ENCODE assay signal across 25 mouse cellular contexts in the genomic region with DNA sequence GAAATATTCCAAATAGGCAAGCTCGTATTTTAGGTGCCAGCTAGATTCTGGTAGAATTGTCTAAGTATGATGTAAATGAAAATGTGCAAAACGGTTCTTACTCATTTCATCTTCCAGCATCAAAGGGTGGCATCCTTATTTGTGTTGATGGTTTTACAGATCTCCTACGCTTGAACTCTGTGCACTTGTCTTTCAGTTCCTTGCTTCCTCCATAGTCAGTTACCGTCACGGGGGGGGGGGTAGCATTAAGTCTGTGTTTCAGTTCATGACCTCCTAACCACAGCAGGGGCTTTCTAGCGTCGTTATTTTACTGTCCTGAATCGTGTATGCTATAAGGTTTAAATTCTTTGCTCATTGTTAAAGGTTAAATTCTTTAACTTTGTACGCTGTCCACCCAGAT. TPM values are rescaled to one million over a fixed set of nuclear protein-coding genes. Genes with fewer than 3 reads are reported as not detected.
DNase-seq lines count a peak whose midpoint lies in the region; ATAC-seq lines count a peak whose summit lies in the region.
"Had no signal": no experiment of that assay in that cellular context is flagged by ENCODE, and none has a peak within 500 bp of the region (broad histone marks: within the 10 kb centered on the region; RNA-seq: fewer than 3 reads in every experiment).

No protein-coding gene starts in this region.

- WGBS in embryonic facial prominence, embryonic 10.5 days: 84% methylated on average over 9 of the region's 9 CpGs
- WGBS in forebrain, embryonic 14.5 days: 71% methylated on average over 9 of the region's 9 CpGs

- no peak overlapping the region for H3K9ac ChIP-seq in forebrain, embryonic 14.5 days (ENCODE audit: low read length)
- H3K9ac ChIP-seq: embryonic facial prominence, embryonic 13.5 days; forebrain, embryonic 13.5 days; forebrain, postnatal 0 days; heart, embryonic 12.5 days; heart, embryonic 15.5 days; hindbrain, embryonic 12.5 days; hindbrain, embryonic 15.5 days had no signal

- peaks cover 10% of the 10 kb centered on the region for H3K4me1 ChIP-seq in embryonic facial prominence, embryonic 10.5 days
- peaks cover 7% of the 10 kb centered on the region; the same call in 1 of the 2 replicates for H3K4me1 ChIP-seq in forebrain, embryonic 14.5 days (ENCODE audit: control insufficient read depth, insufficient read depth, low read length)

- peak; percentile 67 for DNase-seq in induced T-regulatory cell, adult 2 months (ENCODE audit: low read depth)
- no peak for DNase-seq in embryonic facial prominence, embryonic 10.5 days (ENCODE audit: low spot score)
- no peak for DNase-seq in forebrain, embryonic 14.5 days (ENCODE audit: low spot score)
- DNase-seq: adrenal gland, postnatal 10 days; adrenal gland, postnatal 36 days; cerebellum, adult 18-20 months; cerebellum, adult 9-10 months; cerebellum, postnatal 14 days; forebrain, postnatal 0 days; gastrocnemius, adult 2 months; gastrocnemius, postnatal 14 days; heart, adult 11 months; heart, postnatal 10 days; kidney, adult 18-20 months had no signal

- no peaks in the 10 kb centered on the region for H3K9me3 ChIP-seq in embryonic facial prominence, embryonic 10.5 days
- no peaks in the 10 kb centered on the region for H3K9me3 ChIP-seq in forebrain, embryonic 14.5 days (replicated peaks; ENCODE audit: control insufficient read depth, low read length)
- H3K9me3 ChIP-seq: embryonic facial prominence, embryonic 13.5 days; forebrain, embryonic 13.5 days; heart, embryonic 12.5 days; heart, embryonic 15.5 days; hindbrain, embryonic 12.5 days; hindbrain, embryonic 15.5 days had no signal

- H3K27me3 ChIP-seq in embryonic facial prominence, embryonic 10.5 days (replicated peaks; ENCODE audit: low read depth, poor library complexity, severe bottlenecking): no peaks in the 10 kb centered on the region
- H3K27me3 ChIP-seq in forebrain, embryonic 14.5 days (replicated peaks; ENCODE audit: control insufficient read depth, insufficient read depth, low read length): no peaks in the 10 kb centered on the region
- H3K27me3 ChIP-seq: embryonic facial prominence, embryonic 13.5 days; forebrain, embryonic 13.5 days; heart, embryonic 12.5 days; heart, embryonic 15.5 days; hindbrain, embryonic 12.5 days; hindbrain, embryonic 15.5 days had no signal

- H3K4me2 ChIP-seq in forebrain, embryonic 14.5 days (ENCODE audit: low read length): no peak overlapping the region
- H3K4me2 ChIP-seq: embryonic facial prominence, embryonic 13.5 days; forebrain, embryonic 13.5 days; heart, embryonic 12.5 days; heart, embryonic 15.5 days; hindbrain, embryonic 12.5 days; hindbrain, embryonic 15.5 days had no signal

- ATAC-seq in CD4-positive, CD25-positive, alpha-beta regulatory T cell, adult 4 months: peak; percentile 79
- 0 out of 2 replicates have a peak, but pooled peaks have one; percentile 9 for ATAC-seq in neutrophil, adult 5-6 weeks (ENCODE audit: extremely low read depth, insufficient number of reproducible peaks, low FRiP score, poor library complexity, severe bottlenecking)
- no peak for ATAC-seq in megakaryocyte-erythroid progenitor cell, adult 5-6 weeks (replicated peaks; ENCODE audit: low FRiP score, low TSS enrichment, poor library complexity, severe bottlenecking)
- no peak for ATAC-seq in forebrain, embryonic 14.5 days
- ATAC-seq: forebrain, embryonic 13.5 days; forebrain, postnatal 0 days; intestine, embryonic 16.5 days had no signal

- H3K27ac ChIP-seq in embryonic facial prominence, embryonic 10.5 days (replicated peaks): no peak overlapping the region
- H3K27ac ChIP-seq in forebrain, embryonic 14.5 days (ENCODE audit: low read depth, low read length): no peak overlapping the region
- H3K27ac ChIP-seq: embryonic facial prominence, embryonic 13.5 days; forebrain, embryonic 13.5 days; gastrocnemius, adult 2 months; heart, embryonic 15.5 days; hindbrain, embryonic 12.5 days; hindbrain, embryonic 15.5 days had no signal

- H3K4me3 ChIP-seq in embryonic facial prominence, embryonic 10.5 days: no peak overlapping the region
- H3K4me3 ChIP-seq in forebrain, embryonic 14.5 days (ENCODE audit: low read depth, low read length): no peak overlapping the region
- H3K4me3 ChIP-seq: embryonic facial prominence, embryonic 13.5 days; erythroblast, embryonic 14.5 days; forebrain, embryonic 13.5 days; gastrocnemius, adult 2 months; heart, embryonic 12.5 days; heart, embryonic 15.5 days; hindbrain, embryonic 12.5 days; hindbrain, embryonic 15.5 days had no signal

- peaks cover 8% of the 10 kb centered on the region for H3K36me3 ChIP-seq in embryonic facial prominence, embryonic 10.5 days (replicated peaks)
- H3K36me3 ChIP-seq in forebrain, embryonic 14.5 days (ENCODE audit: control insufficient read depth, insufficient read depth, low read length): peaks cover 11% of the 10 kb centered on the region; the same call in 1 of the 2 replicates
- H3K36me3 ChIP-seq: heart, embryonic 15.5 days; hindbrain, embryonic 12.5 days had no signal

RNA-seq across cellular contexts. Expression of gene Jak2, which starts 10.0 kb away (rescaled TPM):
- polyA plus RNA-seq in CD4-positive, CD25-positive, alpha-beta regulatory T cell, adult 4 months (2017; shearing (Covaris generic)): 10 to 100 TPM; 14.9 to 19.1 TPM
- 116 and 131 TPM in 2 replicates for total RNA-seq in neutrophil, adult 5-6 weeks (2017)
- 6.7 and 6.9 TPM in 2 replicates for polyA plus RNA-seq in embryonic facial prominence, embryonic 10.5 days (2016; fragmentation: Nextera tagmentation; extraction: Ambion mirVana)
- 45.8 and 57.1 TPM in 2 replicates for total RNA-seq in megakaryocyte-erythroid progenitor cell, adult 5-6 weeks (2014; fragmentation: Nextera tagmentation)
- total RNA-seq in megakaryocyte-erythroid progenitor cell, adult 5-6 weeks (2017): 82.8 and 85.8 TPM in 2 replicates
- 15.6 and 18.2 TPM in 2 replicates for polyA plus RNA-seq in forebrain, embryonic 14.5 days (2014; fragmentation: Nextera tagmentation; extraction: Ambion mirVana)

Comparison
In these comparisons a context has a peak if more than half of its experiments do, and no peak if none do; other contexts are left out.
1. ATAC-seq: peak in CD4-positive, CD25-positive, alpha-beta regulatory T cell, adult 4 months (single experiment) and neutrophil, adult 5-6 weeks (single experiment); none in megakaryocyte-erythroid progenitor cell, adult 5-6 weeks (single experiment) and forebrain, embryonic 14.5 days (single experiment).